Mouse (Mus musculus): ENCODE data around the gene Cox19. TPM values are rescaled to one million over a fixed set of nuclear protein-coding genes. Genes with fewer than 3 reads are reported as not detected.

Gene Cox19
- total and polyA plus RNA-seq, 2 experiments from 2014 or later = 88.6 to 123 TPM

GRCm38 (mm10) chr5:139297092-139297491, 54.1 kb downstream of the Cox19 start:
- no peak overlapping the region for H3K27ac ChIP-seq (ENCODE audit: low read depth)
- H3K4me1 ChIP-seq (ENCODE audit: control insufficient read depth, insufficient read depth) = no peaks in the 10 kb centered on the region
- TF ChIP-seq EP300 (IDR thresholded peaks at IDR 0.05; ENCODE audit: low read depth) = no peak
- no peak for TF ChIP-seq CTCF (IDR thresholded peaks at IDR 0.05; ENCODE audit: low read depth)
- H3K9me3 ChIP-seq (replicated peaks; ENCODE audit: control insufficient read depth, low read length) = no peaks in the 10 kb centered on the region
- DNase-seq (ENCODE audit: low spot score) (no peak), ATAC-seq (ENCODE audit: insufficient read depth, low read depth) (no peak)
- 85% methylated on average over 10 of the region's 10 CpGs for WGBS
- H3K4me3 ChIP-seq (ENCODE audit: low read depth, low read length) = no peak overlapping the region
- 0 out of 2 replicates have a peak, but pooled peaks cover 4% of the 10 kb centered on the region for H3K27me3 ChIP-seq (ENCODE audit: control insufficient read depth, insufficient read depth, low read length)
- no peak overlapping the region for H3K4me2 ChIP-seq (ENCODE audit: low read depth, low read length)
- no peaks in the 10 kb centered on the region for H3K36me3 ChIP-seq (replicated peaks; ENCODE audit: control insufficient read depth, insufficient read depth, low read length)
- H3K9ac ChIP-seq (replicated peaks; ENCODE audit: low read depth, low read length) = no peak overlapping the region

GRCm38 (mm10) chr5:139294089-139294488, 57.1 kb downstream of the Cox19 start:
- 67% methylated on average over 2 of the region's 2 CpGs for WGBS
- Histone ChIP-seq H3K27ac (ENCODE audit: low read depth) (no peak overlapping the region), H3K27me3 (ENCODE audit: control insufficient read depth, insufficient read depth, low read length) (no peaks in the 10 kb centered on the region), H3K4me3 (ENCODE audit: low read depth, low read length) (no peak overlapping the region), H3K9ac (replicated peaks; ENCODE audit: low read depth, low read length) (no peak overlapping the region), H3K9me3 (replicated peaks; ENCODE audit: control insufficient read depth, low read length) (no peaks in the 10 kb centered on the region; the same call in 1 of the 2 replicates), H3K36me3 (replicated peaks; ENCODE audit: control insufficient read depth, insufficient read depth, low read length) (no peaks in the 10 kb centered on the region), H3K4me1 (ENCODE audit: control insufficient read depth, insufficient read depth) (no peaks in the 10 kb centered on the region), H3K4me2 (ENCODE audit: low read depth, low read length) (no peak overlapping the region)
- TF ChIP-seq CTCF (IDR thresholded peaks at IDR 0.05; ENCODE audit: low read depth) = no peak
- TF ChIP-seq EP300 (IDR thresholded peaks at IDR 0.05; ENCODE audit: low read depth) = no peak
- DNase-seq (ENCODE audit: low spot score) = no peak
- ATAC-seq (ENCODE audit: insufficient read depth, low read depth) = no peak

- H3K36me3 ChIP-seq (replicated peaks; ENCODE audit: control insufficient read depth, insufficient read depth, low read length) = no peaks in the 10 kb centered on the region
- H3K27me3 ChIP-seq (ENCODE audit: control insufficient read depth, insufficient read depth, low read length) = no peaks in the 10 kb centered on the region
- no peak overlapping the region for H3K9ac ChIP-seq (replicated peaks; ENCODE audit: low read depth, low read length)
- no peaks in the 10 kb centered on the region; the same call in 1 of the 2 replicates for H3K9me3 ChIP-seq (replicated peaks; ENCODE audit: control insufficient read depth, low read length)
- H3K4me3 ChIP-seq (ENCODE audit: low read depth, low read length) = no peak overlapping the region
- H3K4me1 ChIP-seq (ENCODE audit: control insufficient read depth, insufficient read depth) = no peaks in the 10 kb centered on the region
- 60% methylated on average over 6 of the region's 6 CpGs for WGBS
- ATAC-seq (ENCODE audit: insufficient read depth, low read depth) = no peak
- TF ChIP-seq CTCF (IDR thresholded peaks at IDR 0.05; ENCODE audit: low read depth) (no peak), EP300 (IDR thresholded peaks at IDR 0.05; ENCODE audit: low read depth) (no peak)
- DNase-seq (ENCODE audit: low spot score) = no peak
- H3K4me2 ChIP-seq (ENCODE audit: low read depth, low read length) = no peak overlapping the region
- no peak overlapping the region for H3K27ac ChIP-seq (ENCODE audit: low read depth)
These were observed 59.2 kb downstream of the Cox19 start for GRCm38 (mm10) chr5:139291811-139292560.

GRCm38 (mm10) chr5:139290467-139291259, 60.6 kb downstream of the Cox19 start:
- Histone ChIP-seq H3K4me1 (ENCODE audit: control insufficient read depth, insufficient read depth) (no peaks in the 10 kb centered on the region), H3K4me2 (ENCODE audit: low read depth, low read length) (no peak overlapping the region), H3K9me3 (replicated peaks; ENCODE audit: control insufficient read depth, low read length) (no peaks in the 10 kb centered on the region; the same call in 1 of the 2 replicates), H3K4me3 (ENCODE audit: low read depth, low read length) (no peak overlapping the region), H3K36me3 (replicated peaks; ENCODE audit: control insufficient read depth, insufficient read depth, low read length) (no peaks in the 10 kb centered on the region), H3K27ac (ENCODE audit: low read depth) (no peak overlapping the region), H3K9ac (replicated peaks; ENCODE audit: low read depth, low read length) (no peak overlapping the region), H3K27me3 (ENCODE audit: control insufficient read depth, insufficient read depth, low read length) (no peaks in the 10 kb centered on the region)
- TF ChIP-seq CTCF (IDR thresholded peaks at IDR 0.05; ENCODE audit: low read depth) = no peak
- WGBS = 75% methylated on average over 12 of the region's 12 CpGs
- DNase-seq (ENCODE audit: low spot score) (no peak), ATAC-seq (ENCODE audit: insufficient read depth, low read depth) (no peak)

GRCm38 (mm10) chr5:139288591-139288990, 62.6 kb downstream of the Cox19 start:
- Histone ChIP-seq H3K4me1 (ENCODE audit: control insufficient read depth, insufficient read depth) (no peaks in the 10 kb centered on the region), H3K27me3 (ENCODE audit: control insufficient read depth, insufficient read depth, low read length) (no peaks in the 10 kb centered on the region), H3K36me3 (replicated peaks; ENCODE audit: control insufficient read depth, insufficient read depth, low read length) (no peaks in the 10 kb centered on the region), H3K4me3 (ENCODE audit: low read depth, low read length) (no peak overlapping the region), H3K9ac (replicated peaks; ENCODE audit: low read depth, low read length) (no peak overlapping the region), H3K4me2 (ENCODE audit: low read depth, low read length) (no peak overlapping the region), H3K9me3 (replicated peaks; ENCODE audit: control insufficient read depth, low read length) (no peaks in the 10 kb centered on the region; the same call in 1 of the 2 replicates), H3K27ac (ENCODE audit: low read depth) (no peak overlapping the region)
- ATAC-seq (ENCODE audit: insufficient read depth, low read depth) (no peak), DNase-seq (ENCODE audit: low spot score) (no peak)
- TF ChIP-seq CTCF (IDR thresholded peaks at IDR 0.05; ENCODE audit: low read depth) = no peak
- TF ChIP-seq EP300 (IDR thresholded peaks at IDR 0.05; ENCODE audit: low read depth) = no peak
- WGBS = 71% methylated on average over 4 of the region's 4 CpGs

Measured in heart, postnatal 0 days (tissue).